Mouse (Mus musculus) ES-E14 (cell line): ENCODE data around the gene Sik3.

Experiments
- CHD2 ChIP-seq: IDR thresholded peaks from 2 replicates; pipeline ENCODE4 v1.6.1; 2014; ENCODE audit warnings: mild to moderate bottlenecking, low read depth, low read length, inconsistent platforms
- MAFK ChIP-seq: IDR thresholded peaks from 2 replicates; pipeline ENCODE4 v1.6.1; 2014; ENCODE audit warnings: mild to moderate bottlenecking, low read depth, low read length, inconsistent platforms; ENCODE audit not compliant: insufficient read depth

DNA sequence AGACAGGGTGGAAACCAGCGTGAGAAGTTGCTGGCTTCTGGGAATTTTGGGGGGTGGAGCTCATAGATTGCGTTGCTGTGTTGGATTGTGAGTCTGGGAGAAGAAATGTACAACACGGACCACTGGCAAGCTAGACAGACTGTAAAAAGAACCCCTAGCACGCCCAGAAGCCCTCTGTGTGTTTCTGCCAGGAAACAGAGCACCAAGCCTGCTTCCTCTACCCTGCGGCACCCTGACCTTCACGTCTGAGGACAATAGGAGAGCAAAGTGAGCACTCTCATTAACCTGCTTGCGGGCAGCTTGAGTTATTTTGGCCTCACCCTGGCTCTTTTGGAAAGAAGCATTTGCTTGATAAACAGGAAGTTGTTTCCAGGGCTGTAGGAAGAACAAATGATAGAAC, 137.5 kb downstream of the Sik3 start:
- TF ChIP-seq CHD2 (no peak), MAFK (no peak)
